Mouse (Mus musculus) MEL-GATA-1-ER (cell line): ENCODE data around the gene Ccdc3.

Experiments
- DNase-seq: peaks from one replicate; pipeline ENCODE4 v3.0.0-alpha.2; 2012; ENCODE audit warnings: low read depth; ENCODE audit errors: extremely low read depth

The Ccdc3 gene

GRCm38 (mm10) chr2:5161002-5161745 is 23.6 kb downstream of the Ccdc3 start:
- DNase-seq, result peak; percentile 6

DNA sequence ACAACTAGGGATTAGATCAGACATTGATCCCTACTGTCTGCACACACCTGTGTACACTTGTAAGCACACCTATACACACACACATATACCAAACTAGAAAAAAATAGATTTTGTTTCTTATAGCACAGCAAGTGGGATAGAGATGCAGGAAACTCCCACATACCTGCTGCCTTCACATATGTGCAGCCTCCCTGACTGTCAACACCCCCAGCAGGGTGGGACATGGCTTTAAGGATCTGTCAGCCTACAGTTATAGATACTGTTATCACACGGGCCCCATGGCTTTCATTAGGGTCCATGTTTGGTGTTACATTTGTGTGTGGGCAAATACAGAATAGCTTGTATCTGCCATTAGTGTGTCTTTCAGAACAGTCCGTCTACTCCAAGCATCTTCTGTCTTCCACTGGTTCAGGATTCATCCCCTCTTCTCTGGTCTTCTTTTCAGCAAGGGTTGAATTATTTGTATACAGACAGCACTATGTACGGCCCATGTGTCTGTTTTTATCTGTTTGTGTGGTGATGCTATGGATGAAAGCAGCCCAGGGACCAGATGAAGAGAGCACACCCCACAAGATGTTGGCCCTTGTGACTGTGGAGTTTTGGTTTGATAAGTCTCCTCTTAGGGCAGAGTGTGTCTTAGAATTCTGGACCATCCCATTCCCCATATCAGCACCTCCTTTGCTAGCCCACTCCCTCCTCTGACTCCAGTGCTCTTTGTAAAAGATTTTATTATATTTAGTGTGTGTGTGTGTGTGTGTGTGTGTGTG is 24.5 kb downstream of the Ccdc3 start:
- no peak for DNase-seq

DNA sequence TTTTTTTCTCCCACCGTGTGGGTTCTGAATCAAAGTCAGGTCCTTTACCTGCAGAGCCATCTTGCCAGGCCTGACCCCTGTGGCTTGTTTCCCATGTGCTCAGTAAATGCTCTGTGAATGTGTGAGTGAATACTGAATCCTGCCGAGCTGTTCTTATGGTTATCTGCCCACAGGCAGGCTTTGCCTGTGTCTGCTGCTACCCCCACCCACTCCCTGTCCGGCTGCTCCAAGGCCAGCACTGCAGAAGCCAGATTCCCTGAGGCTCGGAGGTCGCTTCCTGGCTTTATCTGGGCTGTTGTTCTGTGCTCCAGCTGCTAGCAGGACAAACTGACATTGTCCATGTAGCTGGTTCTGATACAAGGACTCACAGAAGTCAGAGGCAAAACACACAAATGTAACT is 25.2 kb downstream of the Ccdc3 start:
- no peak for DNase-seq

DNA sequence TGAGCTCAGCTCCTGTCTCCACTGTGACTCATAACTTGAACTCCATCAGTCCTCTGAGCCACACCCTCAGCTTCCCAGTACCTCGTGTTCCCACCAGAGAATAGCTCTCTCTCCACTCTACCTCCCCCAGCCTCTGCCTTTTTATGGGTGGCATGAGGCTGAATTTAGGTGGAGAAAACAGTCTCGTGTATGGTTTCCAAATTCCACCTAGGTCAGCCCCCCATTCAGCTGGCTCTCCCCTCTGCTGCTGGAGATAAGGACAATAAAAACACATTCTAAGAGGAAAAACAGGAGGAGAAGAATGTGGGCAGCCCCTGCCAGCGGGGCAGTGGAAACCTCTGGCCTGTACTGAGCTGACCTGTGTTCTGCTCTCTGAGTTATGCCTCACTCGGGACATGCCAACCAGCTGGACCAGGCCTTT is 28.4 kb downstream of the Ccdc3 start:
- DNase-seq, result no peak

GRCm38 (mm10) chr2:5166796-5167195 is 29.2 kb downstream of the Ccdc3 start:
- DNase-seq, result no peak

GRCm38 (mm10) chr2:5170815-5171214 is 33.2 kb downstream of the Ccdc3 start:
- no peak for DNase-seq

GRCm38 (mm10) chr2:5171301-5172000 is 33.9 kb downstream of the Ccdc3 start:
- no peak for DNase-seq

GRCm38 (mm10) chr2:5172773-5173172 is 35.2 kb downstream of the Ccdc3 start:
- DNase-seq, result no peak

GRCm38 (mm10) chr2:5174716-5175115 is 37.1 kb downstream of the Ccdc3 start:
- DNase-seq, result no peak

DNA sequence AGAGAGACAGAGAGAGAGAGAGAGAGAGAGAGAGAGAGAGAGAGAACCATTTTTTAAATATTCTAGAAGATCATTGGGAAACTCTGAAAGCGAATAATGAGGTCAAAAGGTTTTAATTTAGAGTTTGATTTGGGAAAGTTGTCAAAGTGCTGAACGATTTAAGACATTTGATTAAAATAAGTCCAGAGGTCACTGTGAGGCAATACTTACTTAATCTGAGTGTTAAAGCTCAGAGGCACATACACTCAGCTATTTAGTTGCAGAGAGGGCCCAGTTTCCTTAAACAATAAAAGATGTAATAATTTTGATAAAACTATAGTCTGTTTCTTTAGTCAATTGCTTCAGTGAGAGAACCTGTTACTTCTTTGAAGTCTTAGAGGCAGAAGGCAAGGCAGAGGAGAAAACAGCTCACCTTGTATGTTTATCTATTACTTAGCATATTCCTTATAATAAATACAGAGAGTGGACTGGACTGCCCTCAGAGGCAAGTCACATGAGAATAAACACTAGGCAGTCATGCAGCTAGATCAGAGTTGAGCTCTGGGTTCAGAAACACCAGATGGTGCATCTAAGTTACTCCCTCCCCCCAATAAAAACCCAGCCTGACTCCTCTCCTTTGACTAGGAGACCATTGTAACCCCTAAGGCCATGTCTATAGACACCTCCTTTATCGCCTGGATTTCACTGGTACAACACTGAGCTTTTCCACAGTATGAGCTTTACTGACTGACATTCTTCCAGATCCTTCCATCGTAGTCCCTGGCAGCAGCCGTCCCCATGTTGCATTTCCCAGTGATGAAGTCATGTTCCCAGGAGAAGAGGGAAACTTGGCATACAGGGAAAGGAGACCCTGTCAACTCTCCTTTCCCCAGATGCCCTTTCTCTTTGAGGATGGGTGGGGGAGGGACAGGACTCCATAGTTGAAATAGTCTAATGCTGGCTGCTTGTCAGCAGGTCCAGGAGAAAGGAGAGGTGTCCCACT is 44.2 kb downstream of the Ccdc3 start:
- no peak for DNase-seq

DNA sequence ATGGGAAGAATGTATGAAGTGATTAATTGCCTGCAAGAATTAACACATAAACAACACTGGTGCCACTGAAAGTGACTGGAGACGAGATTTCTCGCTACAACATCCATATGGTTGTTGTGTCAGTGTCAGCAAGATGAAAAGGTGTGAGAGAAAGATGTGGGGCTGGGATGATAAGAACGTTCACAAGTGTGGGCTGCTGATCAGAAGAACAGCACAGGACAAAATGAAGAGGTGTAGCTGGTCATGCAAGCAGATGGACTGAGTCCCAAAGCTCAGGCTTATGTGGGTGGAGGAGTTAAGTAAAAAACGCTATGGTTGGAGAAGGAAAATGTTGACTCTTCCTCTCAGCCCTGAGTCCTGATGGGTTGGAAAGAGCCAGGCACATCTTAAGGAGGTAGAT is 46.6 kb downstream of the Ccdc3 start:
- no peak for DNase-seq

DNA sequence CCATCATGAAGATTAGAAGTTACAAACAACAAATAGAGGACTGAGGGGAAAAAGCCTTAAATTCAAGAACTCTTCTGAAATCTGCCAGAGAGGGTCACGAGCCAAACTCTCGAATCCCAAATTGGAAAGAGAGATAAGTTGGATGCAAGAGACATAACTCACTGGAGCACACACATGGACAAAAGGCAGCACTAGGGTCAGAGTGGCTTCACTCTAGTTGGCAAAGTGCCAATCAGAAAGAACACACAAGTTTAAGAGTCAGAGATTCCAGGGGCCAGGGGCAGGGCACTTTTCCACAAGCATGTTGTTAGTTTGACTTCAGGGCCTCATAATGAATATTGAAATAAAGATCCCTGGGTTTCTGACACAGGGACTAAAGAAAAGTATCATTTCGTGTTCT is 48.1 kb downstream of the Ccdc3 start:
- DNase-seq, result no peak

DNA sequence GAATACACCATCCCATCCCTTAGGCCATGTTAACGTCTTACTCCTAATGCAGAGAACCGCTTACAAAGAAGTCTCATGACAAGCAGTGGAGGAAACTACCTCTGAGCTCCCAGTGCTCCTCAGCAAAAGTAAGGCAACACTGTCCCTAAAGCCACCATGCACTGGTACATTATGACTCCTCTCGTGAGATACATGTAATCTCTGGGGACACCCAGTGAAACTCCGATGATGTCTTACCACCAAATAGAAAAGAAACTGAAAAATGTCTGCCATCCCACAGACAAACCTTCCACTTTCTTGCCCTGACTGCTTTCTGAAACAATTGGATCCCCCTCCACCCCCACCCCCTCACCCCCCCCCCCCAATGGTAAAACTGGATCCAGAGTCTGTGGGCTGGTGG is 54.6 kb downstream of the Ccdc3 start:
- DNase-seq, result no peak

DNA sequence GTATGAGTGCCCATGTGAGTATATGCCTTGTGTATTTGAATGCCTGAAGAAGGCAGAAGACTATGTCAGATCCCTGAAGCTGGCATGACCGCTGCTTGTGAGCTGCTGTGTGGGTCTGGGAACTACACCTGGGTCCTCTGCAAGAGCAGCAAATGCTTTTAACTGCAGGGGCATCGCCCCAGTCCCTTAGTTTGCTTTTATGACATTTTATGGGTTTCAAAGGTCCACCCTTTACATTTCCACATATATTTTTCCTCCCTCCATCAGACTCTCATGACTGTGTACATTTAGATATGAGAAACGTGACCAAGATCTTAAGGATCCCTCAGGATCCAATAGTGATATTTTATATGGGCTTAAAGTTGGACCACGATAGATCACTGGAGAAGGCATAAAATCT is 55.5 kb downstream of the Ccdc3 start:
- DNase-seq, result no peak

DNA sequence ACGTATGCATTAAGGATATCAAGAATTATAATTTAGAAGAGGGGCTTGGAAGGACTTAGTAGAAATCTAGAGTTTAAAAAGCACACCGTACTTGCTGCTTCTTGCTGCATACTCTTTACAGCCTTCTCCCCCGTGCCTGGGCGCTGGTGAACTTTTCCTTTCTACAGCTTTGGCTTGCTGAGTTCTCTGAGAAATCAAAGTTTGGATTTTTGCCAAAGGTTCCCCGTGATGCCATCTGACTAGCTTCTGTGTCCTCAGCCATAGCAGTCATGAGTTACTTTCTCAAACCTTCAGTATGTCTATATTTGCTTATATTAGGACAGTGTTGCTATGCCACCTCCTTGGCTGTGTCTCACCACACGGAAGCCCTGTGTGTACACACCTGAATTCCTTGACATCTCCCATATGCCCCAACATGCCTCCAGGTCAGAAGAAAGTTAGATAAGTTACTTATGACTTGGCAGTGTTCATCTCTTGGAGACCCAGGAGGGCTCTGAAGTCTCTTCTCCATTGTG is 57.2 kb downstream of the Ccdc3 start:
- no peak for DNase-seq

DNA sequence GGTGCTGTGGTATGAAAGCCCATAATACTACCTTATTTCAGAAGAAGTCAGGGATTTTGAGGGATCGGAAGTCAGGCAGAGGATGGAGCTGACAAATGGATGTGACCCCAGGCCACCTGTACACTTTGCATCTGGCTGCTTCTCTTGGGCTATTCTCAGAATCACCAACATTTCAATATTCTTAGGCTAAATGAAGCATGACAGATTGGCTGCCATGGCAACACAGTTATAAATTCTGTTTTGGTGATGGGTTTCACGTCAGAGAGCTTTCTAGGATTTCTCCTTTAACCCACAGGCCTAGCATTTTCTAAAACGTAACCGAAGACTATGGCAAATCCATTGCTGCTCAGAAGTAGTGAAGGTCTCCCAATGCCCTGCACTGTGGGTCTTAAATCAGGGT is 59.9 kb downstream of the Ccdc3 start:
- no peak for DNase-seq

- DNase-seq, result no peak
Observed at GRCm38 (mm10) chr2:5199289-5199688, 61.7 kb downstream of the Ccdc3 start.

- no peak for DNase-seq
Observed at GRCm38 (mm10) chr2:5200817-5201364, 63.3 kb downstream of the Ccdc3 start.

DNA sequence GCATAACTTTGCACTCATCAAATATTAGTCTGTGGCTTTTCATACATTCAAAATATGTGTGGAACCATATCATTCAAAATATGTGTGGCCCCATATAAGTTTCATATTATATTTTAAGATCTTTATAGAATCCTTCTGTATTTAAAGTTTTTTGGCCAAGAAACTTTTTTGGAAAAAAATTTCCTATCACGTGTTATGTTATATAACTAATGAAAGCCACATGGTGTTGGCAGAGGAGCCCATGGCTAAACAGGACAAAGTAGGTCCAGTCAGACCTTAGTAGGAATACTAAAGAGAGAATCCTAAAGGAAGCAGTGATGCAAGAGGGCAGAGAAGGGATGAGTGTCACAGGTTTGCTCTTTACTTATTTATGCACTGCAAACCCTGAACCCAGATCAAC is 65.6 kb downstream of the Ccdc3 start:
- DNase-seq, result no peak

DNA sequence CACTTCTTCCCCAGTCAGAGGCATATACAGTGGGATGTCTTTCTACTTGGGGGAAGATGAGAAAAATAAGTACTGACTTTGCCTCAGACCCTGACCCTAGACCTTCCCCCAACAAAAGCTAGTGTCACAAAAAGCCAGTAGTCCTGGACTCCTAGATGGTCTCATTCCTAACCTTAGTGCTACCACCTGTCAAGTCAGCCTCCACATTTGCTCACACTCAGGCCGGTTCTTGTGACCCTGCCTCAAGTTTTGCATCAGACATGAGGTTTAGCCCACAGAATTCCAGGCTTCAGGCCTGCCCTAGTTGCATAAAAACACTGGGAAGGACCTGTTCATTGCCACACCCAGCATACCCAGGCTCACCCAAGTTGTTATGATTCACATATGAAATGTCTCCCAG is 67.4 kb downstream of the Ccdc3 start:
- DNase-seq, result no peak

DNA sequence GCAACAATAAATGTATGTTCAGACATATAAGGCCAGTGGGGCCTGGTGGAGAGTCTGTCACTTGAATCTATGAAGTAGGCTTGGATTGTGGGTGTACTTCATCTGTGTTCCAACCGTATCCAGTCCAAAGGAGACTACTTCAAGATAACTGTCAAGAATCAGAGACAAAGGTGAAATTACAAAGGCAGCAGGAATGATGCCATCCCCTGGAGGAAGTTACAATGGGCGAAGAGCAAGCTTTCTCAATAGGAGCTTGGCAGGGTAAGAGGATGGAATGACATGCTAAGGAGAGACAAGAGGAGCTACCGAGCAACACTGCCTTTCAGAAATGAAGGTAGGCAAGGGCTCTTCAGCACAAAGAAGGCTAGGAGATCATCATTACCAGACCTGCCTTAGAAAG is 69.1 kb downstream of the Ccdc3 start:
- DNase-seq, result no peak
